Mouse (Mus musculus) stomach, postnatal 0 days (tissue): ENCODE results near the gene Mcm10.

Source experiments
- CTCF ChIP-seq: IDR thresholded peaks from 2 replicates; pipeline ENCODE4 v1.5.1; 2016; ENCODE audit warnings: antibody characterized with exemption, low read depth, mild to moderate bottlenecking, moderate library complexity
- EP300 ChIP-seq: optimal IDR thresholded peaks from 2 replicates; pipeline ENCODE3; 2016; ENCODE audit warnings: antibody characterized with exemption

DNA sequence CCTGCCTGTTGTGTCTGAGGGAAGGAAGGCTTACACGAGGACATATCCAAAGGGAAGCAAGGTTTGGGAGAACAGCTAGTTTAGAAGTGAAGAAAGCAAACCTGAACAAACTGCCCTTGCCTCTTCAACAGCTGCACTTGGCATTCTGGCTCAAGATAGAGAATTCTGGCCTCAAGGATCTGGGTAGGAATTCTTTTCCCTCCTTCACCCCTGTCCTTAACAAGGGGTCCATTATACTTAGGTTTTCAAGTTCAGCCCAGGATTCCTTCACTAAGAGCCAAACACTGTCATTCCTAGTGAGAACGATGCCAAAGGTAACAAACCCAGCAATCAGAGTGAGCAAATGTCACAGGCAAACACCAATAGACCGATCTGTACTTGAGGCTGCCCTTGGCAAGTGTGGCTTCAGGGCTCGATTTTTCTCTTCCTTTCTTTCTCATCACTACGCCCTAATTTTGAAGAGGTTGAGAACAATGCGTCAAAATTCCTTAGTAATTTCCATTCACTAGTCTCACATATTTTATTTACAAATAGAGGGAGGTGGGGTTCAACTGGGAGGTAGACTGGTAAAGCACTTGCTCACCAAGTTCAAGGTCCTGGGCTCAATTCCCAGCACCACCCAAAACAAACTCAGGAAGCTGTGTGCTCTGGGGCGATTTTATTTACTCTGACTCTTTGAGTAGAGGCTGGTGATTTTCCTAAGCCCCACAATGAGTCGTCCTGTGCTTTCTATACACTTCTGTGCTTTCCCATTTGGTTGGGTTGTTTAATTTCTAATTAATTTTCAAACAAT is 25.0 kb downstream of the Mcm10 start:
- TF ChIP-seq CTCF (no peak), EP300 (no peak)
